Mouse (Mus musculus) MEL-GATA-1-ER (cell line): ENCODE results near the gene Fmod.
A peak's percentile ranks its signal among the peaks of the same experiment; 100 is the strongest.

Experiments
- DNase-seq: peaks from one replicate; pipeline ENCODE4 v3.0.0-alpha.2; 2012; ENCODE audit warnings: low read depth; ENCODE audit errors: extremely low read depth

Gene Fmod

DNA sequence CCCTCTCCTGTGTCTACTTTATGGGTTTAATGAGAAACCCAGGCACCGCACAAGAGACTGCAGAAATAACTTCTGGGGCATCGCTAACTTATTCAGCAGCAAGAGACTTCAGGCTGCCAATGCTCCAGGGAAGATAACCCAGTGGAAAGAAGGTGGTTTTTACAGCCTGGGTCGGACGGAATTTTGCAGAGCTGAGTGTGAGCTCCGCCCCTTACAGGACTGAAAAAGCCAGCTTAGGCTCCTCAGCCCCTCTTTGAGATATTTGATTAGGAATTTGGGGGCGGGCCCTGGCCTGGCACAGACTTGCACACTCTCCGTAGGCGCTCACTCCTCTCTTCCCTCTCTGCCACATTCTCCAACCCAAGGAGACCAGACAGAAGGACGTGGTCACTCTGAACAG lies at the start of gene Fmod:
Gene Fmod (plus strand): TSS at position 83 of the 400 bp plus-strand sequence.
- no peak for DNase-seq

DNA sequence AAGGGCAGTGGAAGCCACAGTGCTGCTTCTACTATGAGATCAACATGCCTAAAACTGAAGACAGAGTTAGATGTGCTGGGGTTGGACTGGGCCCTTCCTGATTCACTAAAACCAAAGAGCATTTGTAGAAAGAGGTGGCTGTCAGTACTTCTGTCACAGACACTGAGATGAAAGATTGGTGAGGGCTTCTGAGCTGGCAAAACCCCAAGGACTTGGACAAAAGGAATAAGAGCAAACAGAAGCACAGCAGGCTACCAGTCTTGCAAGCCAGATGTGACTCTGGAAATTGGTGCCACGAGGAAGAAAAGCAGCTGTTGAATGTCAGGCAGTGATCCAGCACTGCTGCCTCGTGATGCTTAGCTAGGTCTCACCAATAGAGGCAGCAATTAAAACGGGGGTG lies 48.2 kb upstream of the Fmod start:
- DNase-seq = no peak

DNA sequence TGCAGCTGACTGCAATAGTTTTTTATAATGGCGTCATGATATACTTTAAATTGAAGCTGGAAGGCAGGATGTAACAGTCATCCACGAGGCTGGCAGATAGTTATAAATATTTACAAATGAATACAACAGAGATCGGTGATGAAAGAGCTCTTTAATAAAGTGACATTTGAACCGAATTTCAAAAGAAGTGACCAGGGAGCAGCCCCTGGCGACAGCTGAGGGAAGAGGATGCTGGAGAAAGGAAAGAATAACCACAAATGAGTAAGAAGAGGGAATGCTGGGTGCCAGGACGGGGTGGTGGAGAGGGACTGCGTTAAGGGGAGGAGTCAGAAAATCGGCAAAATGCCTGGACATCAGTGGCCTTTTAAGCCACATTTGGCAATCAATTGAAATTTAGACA lies 45.8 kb upstream of the Fmod start:
- DNase-seq = no peak

DNA sequence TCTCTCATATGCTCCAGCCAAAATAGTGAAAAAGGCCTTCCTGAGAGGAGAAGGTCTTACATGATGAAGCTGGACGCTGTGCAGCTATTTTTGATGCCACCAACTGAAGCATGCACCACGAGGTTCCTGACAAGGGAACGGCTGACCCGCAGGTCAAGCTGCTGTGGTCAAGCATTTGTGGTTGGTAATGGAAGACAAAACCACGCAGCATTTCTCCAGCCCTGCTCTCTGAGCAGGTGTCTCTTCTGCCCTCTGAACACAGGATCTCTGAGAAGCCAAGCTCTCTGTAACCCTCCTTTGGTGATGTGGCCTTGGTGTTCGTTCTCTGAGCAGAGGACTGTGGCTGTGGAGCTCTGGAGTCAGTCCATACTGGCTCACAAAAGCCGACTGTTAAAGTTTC lies 31.6 kb upstream of the Fmod start:
- no peak for DNase-seq

DNA sequence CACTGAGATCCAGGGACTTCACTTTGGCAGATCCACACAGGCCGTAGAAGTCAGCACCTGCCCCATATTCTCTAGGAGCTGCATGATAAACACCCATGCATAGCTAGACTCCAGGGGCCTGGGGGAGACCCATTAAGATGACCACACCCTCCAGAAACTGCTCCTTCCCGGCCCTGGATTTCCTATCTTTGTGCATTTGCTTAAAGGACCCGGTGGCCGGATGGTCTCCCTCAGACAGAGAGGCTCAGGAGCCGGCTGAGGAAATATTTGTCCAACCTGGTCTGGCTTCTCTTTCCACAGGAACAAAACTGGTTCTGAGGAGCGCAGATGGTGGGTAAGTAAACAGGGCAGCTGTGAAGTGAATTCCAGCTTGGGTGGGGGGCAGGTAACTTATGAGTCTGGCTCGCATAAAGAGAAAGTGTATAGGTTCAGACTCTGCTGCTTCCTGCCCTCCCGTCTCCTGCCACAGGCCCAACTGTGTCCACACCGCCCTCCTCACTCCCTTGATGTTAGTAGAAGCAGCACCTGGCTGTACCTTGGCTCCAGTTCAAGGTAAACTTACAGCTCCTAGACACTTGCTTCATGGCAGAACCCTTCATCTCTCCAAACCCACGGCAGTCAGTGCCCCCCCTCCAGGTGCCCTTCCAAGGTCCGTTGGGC lies 30.8 kb upstream of the Fmod start:
- DNase-seq = no peak

DNA sequence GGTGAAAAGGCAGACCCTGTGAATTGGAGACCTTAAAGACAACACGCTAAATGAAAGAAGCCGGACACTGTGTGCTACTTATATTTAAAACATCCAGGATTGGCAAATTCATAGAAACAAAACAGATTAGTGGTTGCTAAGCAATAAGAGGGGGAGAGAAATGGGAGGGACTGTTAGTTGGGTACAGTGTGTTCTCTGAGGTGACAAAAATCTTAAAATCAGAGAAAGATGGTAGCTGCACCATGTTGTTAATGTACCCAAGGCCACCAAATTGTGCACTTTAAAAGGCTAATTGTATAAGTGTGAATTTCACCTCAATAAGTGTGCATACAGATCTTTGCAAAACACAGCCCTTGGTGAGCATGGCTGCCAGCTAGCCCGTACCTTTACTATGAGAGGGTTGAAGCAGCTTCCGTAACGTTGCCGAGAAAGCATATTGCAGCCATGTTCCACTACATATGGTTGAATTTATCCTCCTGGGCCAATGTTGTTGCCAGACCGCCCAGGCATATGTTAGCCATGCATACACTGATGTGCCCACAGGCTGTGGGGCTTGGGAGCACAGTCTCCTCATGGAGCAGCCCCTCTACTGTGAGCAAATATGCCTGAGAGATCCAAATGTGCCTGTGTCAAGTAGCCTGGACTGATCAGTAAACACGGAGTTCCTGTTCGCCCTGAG lies 12.6 kb upstream of the Fmod start:
- no peak for DNase-seq

DNA sequence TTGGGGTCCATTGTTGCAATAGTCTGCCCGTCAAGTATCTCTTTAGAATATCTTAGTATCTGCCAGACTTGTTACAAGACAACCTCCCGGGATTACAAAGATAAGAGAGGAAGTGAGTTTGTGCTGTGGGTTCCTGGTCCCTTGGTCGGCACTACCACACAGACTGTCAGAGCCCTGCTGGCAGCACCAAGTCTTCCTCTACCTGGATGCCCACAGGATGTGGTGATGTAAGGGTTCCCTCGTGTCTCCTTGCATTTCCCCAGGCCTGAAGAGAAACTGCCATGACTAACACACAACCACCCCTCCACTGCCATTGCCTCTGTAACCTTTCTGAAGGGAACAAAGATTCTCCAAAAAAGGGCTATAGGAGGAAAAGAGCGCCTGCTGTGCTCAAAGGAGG lies 11.1 kb upstream of the Fmod start:
- no peak for DNase-seq

DNA sequence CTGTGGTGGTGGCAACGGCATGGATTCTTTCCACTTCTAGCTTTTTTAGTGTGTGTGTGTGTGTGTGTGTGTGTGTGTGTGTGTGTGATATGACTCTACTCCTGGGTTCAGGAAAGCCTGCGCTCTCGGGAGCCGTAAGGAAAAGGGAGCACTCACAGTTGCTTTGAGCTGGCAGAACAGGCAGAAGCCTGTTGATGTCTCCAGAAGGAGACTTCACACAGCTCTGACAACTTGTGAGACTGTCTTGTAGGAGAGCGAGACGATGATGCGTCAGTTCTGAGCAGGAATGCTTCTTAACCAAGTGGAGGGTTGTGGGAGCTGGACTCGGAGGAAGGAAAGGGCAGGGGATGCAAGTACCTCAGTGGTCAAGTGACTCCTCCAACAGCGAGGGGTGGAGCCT lies 10.3 kb upstream of the Fmod start:
- no peak for DNase-seq

DNA sequence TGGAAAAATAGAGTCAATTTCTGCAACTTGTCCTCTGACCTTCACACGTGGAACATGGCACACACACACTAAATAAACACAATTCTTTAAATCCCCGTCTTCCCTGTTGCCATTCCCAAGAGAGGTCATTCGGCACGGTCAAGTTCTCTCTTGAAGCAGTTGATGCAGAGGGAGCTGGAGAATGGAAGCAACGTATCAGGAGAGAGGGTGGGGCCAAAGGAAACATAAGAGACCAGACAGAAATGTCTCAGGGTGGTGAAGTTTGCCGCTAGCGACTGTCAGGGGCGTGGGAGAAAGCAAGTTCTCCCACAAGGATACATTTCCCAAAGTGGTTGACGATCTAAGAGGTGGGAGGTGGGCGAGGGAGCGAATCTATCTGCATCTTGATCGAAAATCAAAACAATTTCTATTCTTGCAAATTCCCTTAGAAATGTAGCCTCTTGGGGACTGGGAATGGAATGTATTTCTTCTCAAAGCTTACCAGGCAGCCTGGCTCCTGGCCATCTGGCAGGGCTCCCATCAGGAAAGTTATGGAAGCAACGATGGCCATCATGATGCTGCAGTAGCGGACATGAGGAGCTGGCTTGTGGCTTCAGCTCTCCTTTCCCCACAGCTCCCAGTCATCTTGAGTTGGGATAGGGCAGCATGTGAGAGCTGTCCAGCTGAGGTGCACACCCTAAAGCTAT lies 8.8 kb upstream of the Fmod start:
- DNase-seq = no peak

DNA sequence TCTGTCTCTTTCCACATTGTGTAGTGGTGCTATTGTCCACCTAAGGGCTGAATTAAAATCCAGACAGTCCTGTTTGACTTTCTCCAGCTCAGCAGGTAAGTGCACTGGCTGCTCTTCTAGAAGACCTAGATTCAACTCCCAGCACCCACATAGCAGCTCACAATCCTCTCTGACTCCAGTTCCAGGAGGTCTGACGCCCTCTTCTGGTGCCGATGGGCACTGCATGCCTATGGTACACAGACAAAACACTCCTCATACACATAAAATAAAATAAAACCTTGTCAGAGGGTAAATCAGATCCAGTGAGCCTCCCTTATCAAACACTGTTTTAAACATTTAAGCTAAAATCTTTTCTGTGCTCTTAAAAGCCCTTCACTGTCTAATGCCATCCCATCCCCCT lies 562 bp upstream of the Fmod start:
- no peak for DNase-seq

DNA sequence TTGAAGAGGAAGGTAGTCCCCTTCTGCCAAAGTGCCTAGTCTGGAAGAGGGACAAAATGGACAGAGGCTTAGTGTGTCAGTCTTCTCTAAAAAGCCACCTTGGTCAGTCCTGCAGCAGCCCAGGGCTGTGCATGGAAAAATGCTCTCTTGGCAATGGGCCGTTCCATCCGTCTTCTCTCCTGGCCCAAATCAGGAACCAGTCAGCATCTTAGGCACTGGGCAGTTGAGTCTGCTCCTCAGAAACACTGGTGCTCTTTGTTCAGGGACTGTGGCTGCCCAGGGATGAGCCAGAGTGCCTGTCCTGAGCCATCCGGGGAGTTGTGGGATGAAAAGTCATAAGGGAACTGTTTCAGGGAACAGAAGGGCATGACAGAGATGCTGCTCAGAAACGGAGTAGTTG lies 1.3 kb downstream of the Fmod start:
- no peak for DNase-seq

DNA sequence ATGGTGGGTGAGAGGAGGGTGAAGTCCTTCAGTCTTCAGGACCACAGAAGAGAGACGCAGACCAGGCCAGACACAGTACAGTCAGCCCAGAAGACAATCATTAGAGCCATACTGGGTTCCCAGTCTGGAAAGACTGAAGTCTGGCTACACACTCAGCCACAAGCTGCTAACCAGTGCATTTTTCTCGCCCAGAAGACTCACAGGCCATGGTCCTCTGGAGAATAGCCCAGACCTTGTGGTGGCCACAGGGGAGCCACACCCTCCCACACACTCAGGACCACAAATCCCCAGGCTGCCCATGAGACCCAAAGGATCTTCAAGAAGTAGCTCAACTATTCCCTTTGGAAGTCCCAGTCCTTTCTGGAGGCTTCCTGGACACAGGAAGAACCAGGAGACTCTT lies 2.3 kb downstream of the Fmod start:
- no peak for DNase-seq

DNA sequence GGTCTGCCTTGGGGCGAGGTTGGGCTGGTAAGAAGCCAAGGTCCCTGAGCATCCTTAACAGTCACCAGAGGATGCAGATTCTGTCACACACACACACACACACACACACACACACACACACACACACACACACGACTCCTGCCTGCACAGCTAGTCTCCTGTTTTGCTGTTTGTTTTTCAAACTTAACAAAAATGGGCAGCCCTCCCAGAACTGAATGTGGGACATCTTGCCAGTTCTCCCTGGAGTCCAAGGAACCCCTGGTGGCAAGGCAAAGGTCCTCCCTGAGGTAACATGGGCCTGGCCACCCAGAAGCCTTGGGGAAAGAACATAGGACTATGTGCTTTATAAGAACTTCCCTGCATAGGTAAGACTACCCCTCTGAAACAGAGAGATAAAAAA lies 4.8 kb downstream of the Fmod start:
- DNase-seq = no peak

DNA sequence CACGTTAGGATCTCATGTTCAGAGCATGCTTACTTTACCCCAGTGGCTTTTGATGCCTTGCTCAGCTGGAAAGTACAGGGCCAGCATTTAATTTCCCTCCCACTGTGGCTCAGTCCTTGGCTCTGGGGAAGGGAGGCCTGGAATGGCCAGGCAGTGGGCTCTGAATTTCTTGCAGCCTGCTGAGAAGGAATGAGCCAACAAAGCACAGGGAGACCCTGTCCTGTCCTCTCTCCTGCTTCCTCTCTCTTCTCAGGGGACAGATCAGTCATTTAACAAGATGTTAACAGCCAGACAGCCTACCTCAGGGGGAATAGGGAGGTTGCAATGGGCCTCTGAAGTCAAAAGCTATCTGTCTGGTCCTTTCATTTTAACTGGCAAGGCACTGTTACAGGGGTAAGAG lies 5.3 kb downstream of the Fmod start:
- DNase-seq = no peak

DNA sequence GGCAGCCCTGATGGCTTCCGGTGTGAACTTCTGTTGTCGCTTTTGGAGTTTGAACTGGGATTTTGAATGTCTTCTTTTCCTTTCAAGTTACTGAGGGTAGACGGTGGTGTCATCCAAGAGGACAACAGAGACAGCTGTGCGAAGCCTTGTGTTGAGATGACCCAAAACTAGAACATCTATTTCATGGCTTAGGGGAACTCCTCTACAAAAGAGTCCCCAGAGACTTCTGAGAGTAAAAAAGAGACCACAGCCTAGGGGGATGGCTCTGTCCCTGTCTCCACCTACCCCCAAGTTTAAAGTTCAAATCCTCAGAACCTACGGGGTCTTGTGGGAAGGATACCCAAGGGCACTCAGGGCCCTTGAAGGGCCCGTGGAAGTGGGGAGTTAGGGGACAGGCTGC lies 7.8 kb downstream of the Fmod start:
- DNase-seq = no peak

DNA sequence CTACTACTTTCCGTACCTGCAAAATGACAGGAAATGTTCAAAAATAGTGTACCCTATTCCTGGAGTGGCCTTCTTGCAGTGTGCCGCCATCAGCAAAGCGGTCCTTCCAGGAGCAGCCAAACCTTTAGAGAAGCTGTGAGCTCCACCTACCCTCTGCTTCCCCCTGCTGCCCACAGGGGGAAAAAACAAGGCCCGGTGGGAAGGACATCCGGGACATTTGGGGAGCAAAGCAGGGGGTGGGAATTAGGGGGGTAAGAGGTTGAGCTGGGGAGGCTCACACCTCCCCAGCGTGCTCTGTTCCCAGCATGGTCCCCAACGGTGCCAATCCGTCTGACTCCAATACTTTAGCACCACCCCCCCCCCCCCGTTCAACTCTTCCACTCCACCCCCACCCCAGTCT lies 8.9 kb downstream of the Fmod start:
- DNase-seq = no peak

DNA sequence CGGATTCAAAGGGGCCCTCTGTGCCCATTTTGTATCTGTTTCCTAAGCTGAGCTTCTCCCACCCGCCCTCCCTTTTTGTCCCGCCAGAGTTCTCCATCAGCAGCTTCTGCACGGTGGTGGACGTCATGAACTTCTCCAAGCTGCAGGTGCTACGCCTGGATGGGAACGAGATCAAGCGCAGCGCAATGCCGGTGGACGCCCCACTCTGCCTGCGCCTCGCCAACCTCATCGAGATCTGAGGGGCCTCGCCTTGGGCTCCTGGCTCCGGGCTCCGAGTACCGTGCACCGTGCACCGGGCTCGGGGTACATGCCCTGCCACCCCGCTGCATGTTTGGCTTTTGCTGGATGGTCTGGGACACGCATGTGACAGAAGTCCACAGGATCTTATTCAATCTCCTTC lies 9.3 kb downstream of the Fmod start:
- no peak for DNase-seq

DNA sequence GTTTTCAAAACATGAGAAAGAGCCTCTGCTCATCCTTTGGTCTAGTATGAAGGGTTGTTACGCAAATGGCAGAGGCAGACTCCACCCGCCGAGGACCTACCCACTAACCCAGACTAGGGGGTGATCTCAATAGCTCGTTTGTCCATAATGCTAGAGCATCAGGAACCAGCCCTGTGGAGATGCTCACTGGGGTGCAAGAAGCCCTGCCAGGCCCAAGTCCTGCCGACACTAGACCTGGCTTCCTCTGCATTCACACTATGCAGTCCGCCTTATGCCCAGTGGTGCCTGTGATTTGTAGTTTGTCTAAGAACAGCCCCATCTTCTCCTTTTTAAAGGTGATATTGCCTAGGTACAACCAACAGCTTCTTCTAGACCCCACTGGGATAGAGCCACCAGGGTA lies 10.4 kb downstream of the Fmod start:
- no peak for DNase-seq

DNA sequence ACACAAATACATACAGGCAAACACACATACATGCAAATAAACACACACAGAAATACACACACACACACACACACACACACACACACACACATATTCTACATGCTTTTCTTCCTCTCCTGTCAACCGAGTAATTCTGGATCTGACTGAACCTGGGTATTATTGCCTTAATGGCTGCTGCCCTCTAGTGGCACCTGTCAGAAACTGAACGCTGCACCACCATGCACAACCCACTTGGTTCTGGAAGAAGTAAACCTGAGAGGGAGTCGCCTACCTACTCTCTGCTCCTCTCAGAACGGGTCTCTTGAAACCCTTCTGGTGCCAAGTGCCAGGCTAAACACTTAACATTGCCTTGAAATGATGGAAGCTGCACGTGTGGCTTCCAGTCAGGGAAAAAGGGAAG lies 11.7 kb downstream of the Fmod start:
- DNase-seq = peak; percentile 54

DNA sequence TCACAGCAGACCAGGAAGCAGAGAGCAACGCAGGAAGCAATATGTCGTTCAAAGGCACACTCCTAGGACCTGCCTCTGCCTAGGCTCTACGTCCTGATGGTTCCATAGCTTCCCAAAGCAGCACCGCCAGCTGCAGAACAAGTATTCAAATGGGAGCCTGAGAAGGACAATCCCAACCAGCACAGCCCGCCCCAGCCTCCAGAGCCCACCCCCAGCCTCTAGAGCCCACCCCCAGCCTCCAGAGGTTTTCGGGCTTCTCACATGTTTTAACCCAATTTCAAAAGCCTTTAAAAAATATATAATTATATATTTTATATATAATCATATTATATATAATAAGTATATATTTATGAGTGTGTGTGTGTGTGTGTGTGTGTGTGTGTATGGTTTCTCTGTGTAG lies 12.5 kb downstream of the Fmod start:
- no peak for DNase-seq

DNA sequence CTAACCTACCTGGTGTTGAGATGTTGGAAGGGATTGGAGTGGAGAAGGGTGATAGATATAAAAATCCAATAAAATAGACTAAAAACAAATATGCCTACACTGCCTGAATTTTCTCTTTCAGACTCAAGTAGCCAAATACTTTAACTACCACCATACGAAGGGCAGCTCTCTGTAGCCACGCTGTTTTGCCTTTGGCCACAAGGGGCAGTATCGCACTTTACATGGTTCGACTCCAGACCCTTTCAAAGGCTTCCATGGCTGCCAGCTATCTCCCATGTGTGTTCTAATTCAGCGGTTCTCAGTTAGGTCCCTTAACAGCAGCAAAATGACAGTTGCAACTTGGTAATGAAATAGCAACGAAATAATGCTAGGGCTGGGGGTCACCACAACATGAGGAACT lies 16.2 kb downstream of the Fmod start:
- peak; percentile 70 for DNase-seq

DNA sequence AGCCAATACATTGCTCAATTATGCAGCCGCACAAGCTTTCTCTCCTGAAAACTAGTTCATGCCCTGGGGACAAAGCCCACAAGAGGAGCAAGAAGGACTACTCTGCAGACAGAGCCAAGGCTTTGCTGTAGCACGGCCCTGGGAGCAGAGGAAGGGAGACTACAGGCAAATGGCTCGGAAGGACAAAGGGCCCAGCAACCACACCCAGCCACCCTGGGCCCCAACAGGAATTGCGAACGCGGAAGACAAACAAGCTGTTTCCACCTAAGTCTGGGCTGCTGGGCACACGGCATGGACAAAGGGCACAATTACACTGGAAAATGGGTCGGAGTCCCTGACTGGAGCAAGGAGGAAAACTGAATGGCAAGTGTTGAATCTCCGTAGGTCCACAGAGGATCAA lies 18.0 kb downstream of the Fmod start:
- DNase-seq = no peak

DNA sequence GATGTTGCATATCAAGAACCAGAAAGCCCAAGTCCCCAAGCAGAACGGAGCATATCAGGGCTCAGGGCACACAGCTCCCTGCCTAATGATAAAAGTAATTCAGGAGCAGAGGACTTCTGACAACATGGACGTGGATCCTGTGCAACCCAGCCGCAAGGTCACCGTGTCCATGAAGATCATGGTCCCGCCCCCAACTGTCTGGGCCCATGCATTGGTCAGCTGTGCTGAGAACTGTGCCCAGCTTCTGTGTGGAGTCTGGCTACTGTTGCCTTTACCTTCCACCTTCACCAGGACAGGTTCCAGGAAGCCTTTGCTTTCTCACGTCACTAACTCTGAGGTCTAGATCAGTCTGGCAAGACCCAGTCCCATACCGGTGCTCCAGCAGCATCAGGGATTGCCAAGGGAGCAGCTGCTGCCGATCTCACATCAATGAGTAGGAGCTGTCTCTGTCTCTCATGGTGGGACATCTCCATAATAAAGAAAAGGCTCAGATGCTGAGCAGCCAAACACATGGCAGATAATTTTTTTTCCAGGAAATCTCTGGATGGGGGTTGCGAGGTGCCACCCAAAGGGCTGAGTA lies 18.7 kb downstream of the Fmod start:
- no peak for DNase-seq
